Mouse (Mus musculus): ENCODE results near the gene Zfp114. TPM values are rescaled to one million over a fixed set of nuclear protein-coding genes. Genes with fewer than 3 reads are reported as not detected.

Zfp114 gene
- total RNA-seq, 2 experiments from 2014 or later, result 4.4 to 4.6 TPM

Other genes with a start within 250 kb of the Zfp114 start
- not detected for gene Vmn1r179, start 248.1 kb upstream of the Zfp114 start, total RNA-seq (2021)
- gene Vmn1r180, start 224.4 kb upstream of the Zfp114 start, total RNA-seq (2021), result not detected
- not detected for gene Vmn1r181, start 200.4 kb upstream of the Zfp114 start, total RNA-seq (2021)
- not detected for gene V1rd19, start 173.4 kb upstream of the Zfp114 start, total RNA-seq (2021)
- gene Vmn1r183, start 121.8 kb upstream of the Zfp114 start, total RNA-seq (2021), result not detected
- gene Zfp180, start 93.1 kb upstream of the Zfp114 start, total RNA-seq (2021), result 10 to 100 TPM; 31.3 to 31.4 TPM
- gene Zfp112, start 62.7 kb upstream of the Zfp114 start, total RNA-seq (2021), result 1 to 10 TPM; 7.2 to 7.7 TPM
- 10 to 100 TPM; 18.5 to 20.5 TPM for gene Zfp235, start 40.9 kb upstream of the Zfp114 start, total RNA-seq (2021)
- gene Zfp111, start 36.4 kb downstream of the Zfp114 start, total RNA-seq (2021), result 10 to 100 TPM; 11.8 to 12.1 TPM
- gene Zfp109, start 62.5 kb downstream of the Zfp114 start, total RNA-seq (2021), result 1 to 10 TPM; 4.8 to 5.3 TPM
- gene Zfp108, start 79.7 kb downstream of the Zfp114 start, total RNA-seq (2021), result 1 to 10 TPM; 5.0 to 6.3 TPM
- 10 to 100 TPM; 11.0 to 13.1 TPM for gene Zfp93, start 95.4 kb downstream of the Zfp114 start, total RNA-seq (2021)
- 10 to 100 TPM; 25.1 to 26.7 TPM for gene Zfp61, start 126.2 kb downstream of the Zfp114 start, total RNA-seq (2021)
- gene Zfp94, start 141.6 kb downstream of the Zfp114 start, total RNA-seq (2021), result 10 to 100 TPM; 13.0 to 15.1 TPM
- gene Tescl, start 158.9 kb downstream of the Zfp114 start, total RNA-seq (2021), result not detected
- gene Lypd5, start 174.1 kb downstream of the Zfp114 start, total RNA-seq (2021), result not detected
- gene Kcnn4, start 195.2 kb downstream of the Zfp114 start, total RNA-seq (2021), result under 1 TPM; 0.33 to 0.46 TPM
- gene Smg9, start 224.6 kb downstream of the Zfp114 start, total RNA-seq (2021), result 10 to 100 TPM; 33.5 to 34.3 TPM